Mouse (Mus musculus) spleen, postnatal 10 days (tissue): ENCODE results near the gene Prss23.

Experiments used
- DNase-seq, 2 experiments: peaks; one replicate each; pipeline ENCODE4 v3.0.0; 2021 to 2022; ENCODE audit warnings: low spot score in 2 of 2

Gene Prss23

DNA sequence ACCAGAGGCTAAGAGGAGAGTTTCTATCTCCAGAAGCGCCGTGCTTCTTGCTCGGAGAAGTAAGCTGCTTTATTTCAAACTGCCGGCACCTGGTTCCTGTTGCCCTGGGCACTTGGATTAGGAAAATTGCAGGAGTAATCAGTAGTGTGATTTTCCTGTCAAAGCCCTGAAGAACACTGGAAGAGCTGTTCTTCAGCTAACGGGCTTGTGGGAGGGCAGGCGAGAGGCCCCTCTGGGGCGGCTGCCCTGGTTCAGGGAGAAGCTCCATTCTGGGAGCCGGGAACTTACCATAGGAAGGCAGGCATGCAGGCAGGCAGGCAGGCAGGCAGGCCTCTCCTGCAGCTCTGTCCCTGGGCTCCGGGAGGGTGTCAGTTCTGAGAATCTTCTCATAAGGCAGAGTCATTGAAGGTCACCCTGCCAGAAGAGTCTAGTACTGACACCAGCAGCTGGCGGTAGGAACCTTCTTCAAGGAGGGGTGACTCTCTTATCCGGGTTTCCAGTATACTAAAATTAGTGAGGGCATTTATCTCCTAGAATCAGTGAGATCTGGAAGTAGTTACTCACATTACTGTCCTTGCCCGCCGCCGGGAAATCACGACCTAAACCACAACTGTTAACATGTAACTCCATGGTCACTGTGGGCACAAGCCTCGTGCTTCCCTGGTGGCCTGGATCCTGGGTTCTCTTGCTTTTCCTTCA, at the start of gene Prss23:
Prss23 (minus strand) TSS at position 457 of the 699 bp plus-strand sequence.
- DNase-seq = no peak

- DNase-seq = no peak
Measured at GRCm38 (mm10) chr7:89576127-89576526, 49.1 kb upstream of the Prss23 start.

DNA sequence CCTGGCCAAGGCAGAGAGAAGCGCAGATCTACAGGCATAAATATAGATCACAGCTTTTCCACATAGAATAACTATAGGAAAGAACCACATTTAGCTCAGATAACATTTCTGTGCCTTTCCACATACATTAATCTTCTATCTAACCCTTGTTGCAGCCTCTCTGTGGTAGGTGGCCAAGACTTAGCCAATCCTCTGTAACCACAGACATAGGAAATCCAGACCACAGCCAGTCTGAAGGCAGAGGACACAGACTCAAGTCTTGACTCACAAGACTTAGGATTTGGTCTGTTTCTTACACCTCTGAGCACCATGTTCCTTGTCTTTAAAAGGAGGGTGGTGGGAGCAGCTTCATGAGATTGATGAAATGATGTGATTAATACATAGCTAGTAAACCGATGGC, 37.6 kb upstream of the Prss23 start:
- no peak for DNase-seq

GRCm38 (mm10) chr7:89563501-89563900, 36.5 kb upstream of the Prss23 start:
- no peak for DNase-seq

DNA sequence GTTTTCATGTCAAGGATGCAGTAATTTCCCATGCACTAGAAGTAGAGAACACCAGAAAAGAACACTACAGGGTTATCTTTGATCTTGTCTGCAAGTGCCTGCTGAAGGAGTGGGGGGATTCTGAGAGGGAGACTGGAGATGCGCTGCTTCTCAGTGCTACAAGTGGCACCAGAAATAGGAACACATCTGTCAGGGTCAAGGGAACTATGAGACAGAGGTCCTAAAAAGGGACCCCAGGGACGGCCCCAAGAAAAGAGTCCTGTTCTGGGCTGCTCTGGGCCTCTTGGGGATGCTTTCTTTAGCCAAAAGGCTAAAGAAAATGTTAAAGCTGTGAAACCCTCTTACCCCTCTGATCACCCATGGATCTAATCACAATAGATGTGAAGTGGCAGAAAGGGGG, 35.2 kb upstream of the Prss23 start:
- DNase-seq = no peak

DNA sequence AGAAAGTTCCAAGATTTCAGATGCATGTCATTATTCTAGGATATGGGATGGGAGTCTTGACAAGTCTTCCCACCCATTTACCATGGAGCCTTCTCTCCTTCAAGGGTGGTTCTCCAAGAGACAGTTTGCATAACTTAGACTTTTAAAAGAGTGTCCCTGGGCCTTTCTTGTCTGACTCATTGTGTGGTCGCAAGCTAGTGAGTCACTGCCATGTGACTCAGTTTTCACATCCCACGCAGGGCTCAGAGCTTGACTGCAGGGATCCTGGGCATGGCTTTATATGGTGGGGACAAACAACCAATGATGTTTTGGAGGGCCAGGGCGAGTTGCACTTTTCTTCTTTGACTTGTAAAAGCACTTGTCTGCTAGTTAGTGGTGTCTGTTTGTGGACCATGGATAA, 34.0 kb upstream of the Prss23 start:
- DNase-seq = no peak

DNA sequence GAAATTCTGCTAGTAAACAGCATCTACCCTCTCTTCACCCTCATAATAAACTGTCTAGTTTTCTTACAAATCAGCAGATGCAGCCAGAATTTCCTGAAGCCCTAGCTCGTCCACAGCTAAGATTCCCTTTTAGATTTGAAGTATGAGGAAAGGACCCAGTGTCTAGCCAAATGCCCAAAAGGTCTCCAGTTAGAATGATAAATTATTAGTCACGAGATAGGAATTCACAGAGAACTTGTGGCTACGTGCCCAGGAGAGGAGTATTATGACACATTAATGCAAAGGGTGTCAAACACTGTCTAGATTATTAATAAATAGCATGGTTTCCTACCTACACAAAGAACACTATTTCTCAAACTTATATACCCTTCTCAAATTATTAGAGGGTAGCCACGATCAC, 32.6 kb upstream of the Prss23 start:
- DNase-seq = no peak

DNA sequence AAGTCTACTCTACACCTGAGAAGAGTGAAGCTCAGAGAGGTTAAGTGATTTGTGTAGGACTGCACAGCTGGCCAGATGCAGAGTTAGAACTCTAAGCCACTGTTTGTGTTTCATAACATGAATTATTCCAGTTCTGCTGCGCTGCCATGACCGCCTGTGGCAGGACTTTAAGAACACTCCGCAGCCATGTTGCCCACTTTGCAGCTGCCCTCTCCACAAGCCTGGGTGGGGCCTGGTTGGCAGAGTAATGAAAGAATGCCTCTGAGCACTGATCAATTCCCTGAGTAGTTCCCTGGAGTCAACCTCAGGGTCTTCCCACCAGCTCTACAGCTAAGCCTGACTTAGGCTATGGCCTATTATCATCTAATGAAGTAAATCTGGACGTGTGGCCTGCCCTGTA, 32.1 kb upstream of the Prss23 start:
- no peak for DNase-seq

- DNase-seq = no peak
Measured at GRCm38 (mm10) chr7:89558446-89559039, 31.6 kb upstream of the Prss23 start.

GRCm38 (mm10) chr7:89557056-89557455, 30.1 kb upstream of the Prss23 start:
- DNase-seq = no peak

- no peak for DNase-seq
Measured at GRCm38 (mm10) chr7:89556652-89557051, 29.7 kb upstream of the Prss23 start.

- no peak for DNase-seq
Measured at GRCm38 (mm10) chr7:89555170-89555569, 28.2 kb upstream of the Prss23 start.

- DNase-seq = no peak
Measured at GRCm38 (mm10) chr7:89554068-89554467, 27.1 kb upstream of the Prss23 start.

DNA sequence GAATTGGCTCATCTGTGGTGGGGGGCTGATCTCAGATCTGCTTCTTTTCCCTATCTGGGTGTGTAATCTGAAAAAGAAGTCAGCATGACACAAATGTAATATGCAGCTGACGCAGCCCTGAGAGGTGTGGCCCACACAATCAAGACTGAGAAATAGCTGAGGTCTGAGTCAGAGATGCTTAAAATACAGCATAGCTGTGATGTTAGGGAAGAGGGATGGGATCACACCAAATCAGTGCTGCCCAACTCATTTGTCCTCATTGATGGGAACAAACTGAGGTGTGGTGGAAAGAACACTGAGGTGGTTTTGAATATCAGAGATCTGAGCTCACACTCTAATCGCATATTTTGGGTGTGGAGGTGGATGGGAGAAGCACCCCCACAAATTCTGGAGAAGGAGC, 14.0 kb upstream of the Prss23 start:
- no peak for DNase-seq

GRCm38 (mm10) chr7:89539391-89539790, 12.4 kb upstream of the Prss23 start:
- DNase-seq = no peak

- DNase-seq = no peak
Measured at GRCm38 (mm10) chr7:89527430-89527856, 456 bp upstream of the Prss23 start.

DNA sequence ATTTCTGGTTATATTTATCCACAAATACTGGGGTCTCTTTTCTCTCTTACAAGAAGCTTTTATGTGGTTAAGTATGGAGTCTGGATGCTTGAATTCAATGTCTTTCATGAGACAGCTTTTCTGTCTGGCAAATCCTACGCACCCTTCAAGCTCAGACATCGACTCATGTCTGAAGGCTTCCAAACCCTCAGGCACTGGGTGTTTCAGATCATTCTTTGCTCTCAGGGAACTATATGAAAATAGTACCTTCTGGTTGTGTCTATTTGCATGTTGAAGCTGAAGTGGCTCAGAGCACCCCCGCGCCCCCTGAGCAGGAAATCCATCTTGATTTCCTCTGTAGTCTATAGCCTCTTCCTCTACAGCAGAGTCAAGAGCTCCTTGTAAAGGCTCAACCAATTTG, 3.2 kb downstream of the Prss23 start:
- no peak for DNase-seq

DNA sequence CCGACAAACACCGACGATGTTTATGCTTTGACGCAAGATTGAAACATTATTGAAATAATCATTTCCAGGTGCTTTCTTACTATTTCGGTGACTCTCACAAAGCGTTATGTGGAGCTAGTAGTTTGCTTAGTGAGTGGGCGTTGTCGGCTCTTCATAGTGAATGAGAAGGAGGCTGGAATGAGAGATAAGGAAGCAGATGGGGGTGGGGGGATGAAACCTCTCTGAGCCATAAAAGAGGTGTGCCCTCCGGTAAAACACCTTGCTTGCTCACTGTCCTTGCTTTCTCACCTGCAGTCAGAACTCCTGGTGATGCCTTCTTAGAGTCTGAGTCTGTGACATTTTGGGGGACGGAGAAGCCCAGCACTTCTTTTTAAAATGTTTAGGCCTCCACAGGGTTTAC, 4.8 kb downstream of the Prss23 start:
- no peak for DNase-seq

GRCm38 (mm10) chr7:89517460-89518390, 9.3 kb downstream of the Prss23 start:
- DNase-seq = peak in 1 of 2 experiments; percentile 17

DNA sequence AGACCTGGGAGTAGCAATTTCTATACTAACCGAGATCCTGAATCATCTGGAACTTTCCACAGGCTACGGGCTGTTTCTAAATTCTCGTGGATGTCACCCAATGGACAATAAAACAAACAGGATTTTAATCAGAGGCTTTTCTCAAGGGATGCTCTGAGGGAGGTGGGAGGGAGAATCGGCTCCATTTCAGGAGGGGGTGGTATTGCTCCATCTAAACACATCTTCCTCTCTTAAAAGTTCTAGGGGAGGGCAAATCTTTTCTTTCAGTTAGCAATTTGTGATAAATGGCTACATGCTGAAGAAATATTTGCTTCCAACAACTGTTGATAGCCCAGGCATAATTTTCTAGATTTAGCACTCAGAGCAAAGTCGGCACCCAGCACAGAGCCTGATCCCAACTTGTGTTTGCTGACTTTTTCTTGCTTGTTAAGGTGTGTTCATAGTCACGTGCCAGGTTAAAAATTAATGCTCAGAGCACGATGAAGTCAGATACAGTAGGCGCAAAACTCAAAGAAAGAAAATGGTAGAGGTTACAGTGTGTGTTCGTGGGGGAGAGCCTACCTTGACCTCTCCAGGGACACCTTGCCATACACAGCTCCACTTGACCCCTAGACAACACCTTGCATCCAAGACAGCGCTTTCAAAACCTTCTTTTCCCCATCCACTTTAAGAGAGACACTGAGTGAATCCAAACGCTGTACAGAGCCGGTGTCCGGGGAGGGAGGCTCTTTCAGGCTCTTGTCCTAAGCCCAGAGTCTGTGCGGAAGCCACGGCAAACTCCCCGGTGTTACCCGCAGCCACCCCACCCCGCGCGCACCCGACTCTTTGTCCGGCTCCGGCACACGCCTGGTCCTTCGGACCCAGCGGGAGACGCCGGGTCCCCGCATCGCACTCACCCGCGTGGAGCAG, 10.2 kb downstream of the Prss23 start:
- no peak for DNase-seq

DNA sequence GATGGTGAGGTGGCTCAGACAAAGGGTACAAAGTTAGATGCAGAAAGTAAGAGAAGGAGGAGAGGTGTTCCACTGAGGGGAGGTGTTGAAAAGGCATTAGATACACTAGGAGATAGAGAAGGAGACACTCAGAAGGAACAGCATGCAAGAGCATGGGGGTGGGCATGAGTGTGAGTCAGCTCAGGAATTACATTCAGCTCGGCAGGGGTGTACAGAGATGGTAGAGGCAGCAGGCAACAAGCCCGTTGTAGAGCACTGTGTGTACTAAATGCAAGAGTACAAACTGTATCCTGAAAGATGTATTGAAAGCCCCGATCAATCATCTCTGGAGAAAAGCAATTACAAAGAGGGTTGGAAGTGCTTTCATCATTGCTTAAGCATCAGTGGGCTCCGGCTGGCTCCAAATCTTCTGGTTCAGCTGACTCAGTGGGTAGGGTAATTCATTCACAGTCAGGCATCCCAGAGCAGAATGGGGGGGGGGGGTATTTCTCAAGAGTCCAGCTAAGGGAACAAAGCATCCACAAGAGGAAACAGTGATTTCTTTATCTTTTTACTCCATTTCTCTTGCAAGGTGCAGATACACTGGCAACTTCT, 15.0 kb downstream of the Prss23 start:
- DNase-seq = no peak
